Mouse (Mus musculus): ENCODE data around the gene Sh2d4b. TPM values are rescaled to one million over a fixed set of nuclear protein-coding genes. Genes with fewer than 3 reads are reported as not detected.

Gene Sh2d4b
- 1.5 and 1.8 TPM in 2 replicates for polyA plus RNA-seq (2014; fragmentation: Nextera tagmentation; extraction: Ambion mirVana)

DNA sequence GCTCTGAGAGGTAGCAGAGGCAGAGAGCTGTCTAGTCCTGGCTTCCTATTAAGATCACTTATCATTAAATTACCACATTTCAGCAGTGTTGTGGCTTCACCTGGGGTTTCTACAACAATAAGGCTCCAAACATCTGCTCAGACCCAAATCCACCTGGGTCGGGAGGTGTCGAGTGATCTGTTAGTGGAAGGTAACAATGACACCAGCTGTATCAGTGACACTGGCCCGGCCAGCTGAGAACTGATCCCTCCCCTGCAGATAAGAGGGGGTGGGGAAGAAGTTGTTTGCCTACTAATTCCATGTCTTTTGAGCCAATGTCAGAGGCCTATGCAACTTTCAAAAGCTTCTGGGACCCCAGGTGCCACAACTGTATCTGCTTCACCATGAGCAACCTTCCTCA, at the start of gene Sh2d4b:
Gene Sh2d4b, minus strand, starts transcription at position 71 of the 400 bp plus-strand sequence.
- Histone ChIP-seq H3K36me3 (ENCODE audit: control insufficient read depth, insufficient read depth, low read length) (no peaks in the 10 kb centered on the region), H3K9me3 (replicated peaks; ENCODE audit: control insufficient read depth, low read length) (no peaks in the 10 kb centered on the region), H3K9ac (ENCODE audit: low read length) (no peak within 1 kb of the TSS), H3K4me1 (ENCODE audit: control insufficient read depth, insufficient read depth, low read length) (no peaks in the 10 kb centered on the region), H3K27me3 (replicated peaks; ENCODE audit: control insufficient read depth, insufficient read depth, low read length) (no peaks in the 10 kb centered on the region), H3K4me3 (ENCODE audit: low read depth, low read length) (no peak within 1 kb of the TSS), H3K4me2 (ENCODE audit: low read length) (no peak within 1 kb of the TSS), H3K27ac (ENCODE audit: low read depth, low read length) (no peak within 1 kb of the TSS)
- no peak for DNase-seq (ENCODE audit: low spot score)
- no peak for ATAC-seq
- 79% methylated on average over 3 of the region's 3 CpGs for WGBS

DNA sequence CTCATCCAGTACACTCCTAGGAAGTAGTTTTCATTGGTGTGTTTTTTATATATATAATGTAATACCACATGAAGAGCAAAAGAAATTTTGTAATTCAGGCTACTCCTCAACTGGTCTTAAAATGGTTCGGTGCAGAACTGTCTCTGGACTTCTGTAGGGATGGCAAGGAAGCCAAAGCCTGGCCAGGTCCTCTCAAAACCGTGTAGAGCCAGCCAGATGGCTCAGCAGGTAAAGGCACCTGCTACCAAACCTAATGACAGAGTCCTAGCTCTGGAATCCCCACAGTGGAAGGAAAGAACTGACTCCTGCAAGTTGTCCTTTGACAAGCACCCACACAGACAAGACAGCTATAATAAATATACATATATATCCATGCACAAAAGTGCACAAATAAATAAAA, 49.4 kb upstream of the Sh2d4b start:
- Histone ChIP-seq H3K4me2 (ENCODE audit: low read length) (no peak overlapping the region), H3K9me3 (replicated peaks; ENCODE audit: control insufficient read depth, low read length) (no peaks in the 10 kb centered on the region), H3K36me3 (ENCODE audit: control insufficient read depth, insufficient read depth, low read length) (no peaks in the 10 kb centered on the region), H3K27ac (ENCODE audit: low read depth, low read length) (no peak overlapping the region), H3K4me1 (ENCODE audit: control insufficient read depth, insufficient read depth, low read length) (0 out of 2 replicates have a peak, but pooled peaks cover 2% of the 10 kb centered on the region), H3K27me3 (replicated peaks; ENCODE audit: control insufficient read depth, insufficient read depth, low read length) (no peaks in the 10 kb centered on the region), H3K4me3 (ENCODE audit: low read depth, low read length) (no peak overlapping the region), H3K9ac (ENCODE audit: low read length) (no peak overlapping the region)
- DNase-seq (ENCODE audit: low spot score): no peak
- no peak for ATAC-seq
- WGBS: 80% methylated on average over 2 of the region's 2 CpGs

DNA sequence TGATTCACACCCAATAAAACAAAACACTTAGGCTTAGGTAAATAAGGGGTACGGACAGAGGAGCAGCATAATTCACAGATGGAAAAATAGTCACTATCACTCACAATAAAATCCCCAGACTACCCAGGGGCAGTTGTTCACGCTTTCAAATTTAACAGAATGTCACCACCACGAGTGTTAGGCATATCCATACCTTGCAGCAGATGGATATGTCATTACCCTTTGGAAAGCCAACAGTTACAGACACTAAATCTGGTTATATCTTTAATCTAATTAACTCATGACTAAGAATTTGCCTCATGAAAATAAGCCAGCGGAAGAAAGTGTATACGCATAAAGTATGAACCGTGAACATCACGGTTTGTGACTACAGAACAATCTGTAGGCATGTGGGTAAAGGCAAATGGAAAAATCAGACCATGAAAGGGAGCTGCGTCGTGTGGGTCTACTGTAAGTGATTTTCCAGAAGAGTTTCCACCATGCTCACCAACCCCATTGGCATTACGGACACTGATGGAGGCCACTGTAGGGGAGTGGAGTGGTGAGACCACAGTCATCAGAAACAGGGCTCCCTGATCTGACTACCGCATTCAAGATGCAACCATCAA, 45.4 kb upstream of the Sh2d4b start:
- peak overlapping the region; percentile 55; the same call in 1 of the 2 replicates for H3K27ac ChIP-seq (ENCODE audit: low read depth, low read length)
- peak; percentile 78; the same call in 1 of the 2 replicates for ATAC-seq
- WGBS: 78% methylated on average over 11 of the region's 11 CpGs
- peaks cover 2% of the 10 kb centered on the region; the same call in 1 of the 2 replicates for H3K4me1 ChIP-seq (ENCODE audit: control insufficient read depth, insufficient read depth, low read length)
- H3K36me3 ChIP-seq (ENCODE audit: control insufficient read depth, insufficient read depth, low read length): 0 out of 2 replicates have a peak, but pooled peaks cover 3% of the 10 kb centered on the region
- H3K4me2 ChIP-seq (ENCODE audit: low read length): no peak overlapping the region
- H3K4me3 ChIP-seq (ENCODE audit: low read depth, low read length): no peak overlapping the region
- no peaks in the 10 kb centered on the region for H3K27me3 ChIP-seq (replicated peaks; ENCODE audit: control insufficient read depth, insufficient read depth, low read length)
- H3K9ac ChIP-seq (ENCODE audit: low read length): no peak overlapping the region
- no peaks in the 10 kb centered on the region for H3K9me3 ChIP-seq (replicated peaks; ENCODE audit: control insufficient read depth, low read length)
- DNase-seq (ENCODE audit: low spot score): peak; percentile 66

DNA sequence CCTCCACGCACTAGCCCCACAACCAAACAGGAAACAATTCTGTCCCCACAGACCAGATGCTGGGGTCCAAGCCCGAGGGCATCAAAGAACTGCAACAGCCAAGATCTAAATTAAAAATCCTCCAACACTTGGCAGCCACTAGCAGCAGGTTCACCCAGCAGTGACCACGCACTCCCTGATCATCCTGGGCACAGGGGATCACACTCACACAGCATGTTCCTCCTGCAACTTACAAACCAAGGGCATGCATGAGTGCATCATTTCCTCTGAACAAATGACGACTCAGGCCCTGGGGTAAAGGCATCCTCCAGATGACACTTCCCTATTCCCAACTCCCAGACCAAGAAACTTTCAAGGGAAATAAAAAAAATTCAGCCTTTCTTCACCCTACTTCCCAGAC, 44.0 kb upstream of the Sh2d4b start:
- WGBS: 70% methylated on average over 4 of the region's 4 CpGs
- ATAC-seq (no peak), DNase-seq (ENCODE audit: low spot score) (no peak)
- Histone ChIP-seq H3K9ac (ENCODE audit: low read length) (no peak overlapping the region), H3K27ac (ENCODE audit: low read depth, low read length) (no peak overlapping the region), H3K36me3 (ENCODE audit: control insufficient read depth, insufficient read depth, low read length) (0 out of 2 replicates have a peak, but pooled peaks cover 3% of the 10 kb centered on the region), H3K4me2 (ENCODE audit: low read length) (no peak overlapping the region), H3K27me3 (replicated peaks; ENCODE audit: control insufficient read depth, insufficient read depth, low read length) (no peaks in the 10 kb centered on the region), H3K4me3 (ENCODE audit: low read depth, low read length) (no peak overlapping the region), H3K9me3 (replicated peaks; ENCODE audit: control insufficient read depth, low read length) (no peaks in the 10 kb centered on the region), H3K4me1 (ENCODE audit: control insufficient read depth, insufficient read depth, low read length) (peaks cover 3% of the 10 kb centered on the region; the same call in 1 of the 2 replicates)

DNA sequence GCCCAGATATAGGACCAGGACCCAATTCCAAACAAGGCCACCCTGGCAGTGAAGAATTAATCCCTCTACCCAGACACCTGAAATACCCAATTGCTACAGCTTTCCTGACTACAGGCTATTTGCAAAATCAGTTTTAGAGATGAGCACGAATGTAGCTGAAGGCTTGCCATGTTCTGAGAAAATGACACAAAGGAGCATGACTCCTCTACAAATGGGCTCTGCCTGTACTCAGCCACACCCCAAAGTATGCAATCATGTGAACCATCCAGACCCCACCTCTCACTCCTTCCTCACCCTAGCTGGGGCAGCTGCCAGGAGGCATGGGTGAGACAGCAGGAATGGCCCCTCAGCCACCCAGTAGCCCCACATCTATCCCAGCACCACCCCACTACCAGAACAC, 42.4 kb upstream of the Sh2d4b start:
- Histone ChIP-seq H3K4me3 (ENCODE audit: low read depth, low read length) (no peak overlapping the region), H3K9ac (ENCODE audit: low read length) (no peak overlapping the region), H3K36me3 (ENCODE audit: control insufficient read depth, insufficient read depth, low read length) (0 out of 2 replicates have a peak, but pooled peaks cover 3% of the 10 kb centered on the region), H3K27me3 (replicated peaks; ENCODE audit: control insufficient read depth, insufficient read depth, low read length) (no peaks in the 10 kb centered on the region), H3K4me1 (ENCODE audit: control insufficient read depth, insufficient read depth, low read length) (peaks cover 16% of the 10 kb centered on the region), H3K4me2 (ENCODE audit: low read length) (no peak overlapping the region), H3K27ac (ENCODE audit: low read depth, low read length) (no peak overlapping the region), H3K9me3 (replicated peaks; ENCODE audit: control insufficient read depth, low read length) (no peaks in the 10 kb centered on the region)
- DNase-seq (ENCODE audit: low spot score) (no peak), ATAC-seq (no peak)
- 89% methylated on average over 1 of the region's 1 CpGs for WGBS

DNA sequence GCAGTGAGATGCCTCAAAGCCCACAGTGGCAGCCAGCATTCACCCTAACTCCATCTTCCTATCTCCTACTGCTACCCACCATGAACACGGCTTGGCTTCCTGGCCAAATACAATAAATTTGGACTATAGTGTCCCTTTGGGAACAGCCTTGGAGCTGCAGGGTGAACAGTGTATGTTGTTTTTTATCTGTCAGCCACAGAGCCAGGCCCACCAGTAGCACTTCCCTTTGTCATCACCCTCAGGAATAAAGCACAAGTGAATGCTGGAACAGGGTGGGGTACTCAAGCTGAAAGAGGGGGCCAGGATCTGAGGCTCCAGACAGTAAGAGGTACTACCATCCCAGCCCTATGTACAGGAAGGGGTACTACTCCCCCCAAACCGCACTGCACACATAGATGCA, 42.0 kb upstream of the Sh2d4b start:
- ATAC-seq: no peak

DNA sequence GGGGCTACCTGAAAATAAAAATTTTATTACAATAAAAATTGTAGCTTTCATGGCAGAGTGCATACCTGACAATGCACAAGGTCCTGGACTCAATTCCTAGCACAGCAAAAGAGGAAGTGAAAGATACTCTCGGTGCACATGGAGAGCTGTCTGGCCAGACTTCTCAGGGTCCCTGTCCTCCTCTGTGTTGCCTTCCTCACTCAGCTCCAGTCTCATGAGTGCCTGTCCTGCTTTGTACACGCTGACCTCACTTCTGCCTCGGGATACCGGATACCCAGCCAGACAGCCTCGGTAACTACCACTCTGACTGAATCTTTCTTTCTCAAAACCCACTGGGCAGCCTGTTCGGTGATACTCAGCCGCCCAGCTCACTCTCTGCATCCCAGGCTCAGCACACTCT, 40.3 kb upstream of the Sh2d4b start:
- Histone ChIP-seq H3K27me3 (replicated peaks; ENCODE audit: control insufficient read depth, insufficient read depth, low read length) (no peaks in the 10 kb centered on the region), H3K36me3 (ENCODE audit: control insufficient read depth, insufficient read depth, low read length) (0 out of 2 replicates have a peak, but pooled peaks cover 3% of the 10 kb centered on the region), H3K4me1 (ENCODE audit: control insufficient read depth, insufficient read depth, low read length) (peaks cover 20% of the 10 kb centered on the region), H3K4me2 (ENCODE audit: low read length) (no peak overlapping the region), H3K9me3 (replicated peaks; ENCODE audit: control insufficient read depth, low read length) (no peaks in the 10 kb centered on the region), H3K4me3 (ENCODE audit: low read depth, low read length) (no peak overlapping the region), H3K9ac (ENCODE audit: low read length) (no peak overlapping the region), H3K27ac (ENCODE audit: low read depth, low read length) (no peak overlapping the region)
- ATAC-seq: no peak
- 88% methylated on average over 7 of the region's 7 CpGs for WGBS
- DNase-seq (ENCODE audit: low spot score): no peak

More for the DNA sequence above, 42.0 kb upstream of the Sh2d4b start:
- Histone ChIP-seq H3K4me1 (ENCODE audit: control insufficient read depth, insufficient read depth, low read length) (peaks cover 18% of the 10 kb centered on the region), H3K27me3 (replicated peaks; ENCODE audit: control insufficient read depth, insufficient read depth, low read length) (no peaks in the 10 kb centered on the region), H3K9me3 (replicated peaks; ENCODE audit: control insufficient read depth, low read length) (no peaks in the 10 kb centered on the region), H3K36me3 (ENCODE audit: control insufficient read depth, insufficient read depth, low read length) (0 out of 2 replicates have a peak, but pooled peaks cover 3% of the 10 kb centered on the region), H3K9ac (ENCODE audit: low read length) (no peak overlapping the region), H3K4me2 (ENCODE audit: low read length) (no peak overlapping the region), H3K27ac (ENCODE audit: low read depth, low read length) (no peak overlapping the region), H3K4me3 (ENCODE audit: low read depth, low read length) (no peak overlapping the region)
- WGBS: 86% methylated on average over 2 of the region's 2 CpGs
- DNase-seq (ENCODE audit: low spot score): no peak

DNA sequence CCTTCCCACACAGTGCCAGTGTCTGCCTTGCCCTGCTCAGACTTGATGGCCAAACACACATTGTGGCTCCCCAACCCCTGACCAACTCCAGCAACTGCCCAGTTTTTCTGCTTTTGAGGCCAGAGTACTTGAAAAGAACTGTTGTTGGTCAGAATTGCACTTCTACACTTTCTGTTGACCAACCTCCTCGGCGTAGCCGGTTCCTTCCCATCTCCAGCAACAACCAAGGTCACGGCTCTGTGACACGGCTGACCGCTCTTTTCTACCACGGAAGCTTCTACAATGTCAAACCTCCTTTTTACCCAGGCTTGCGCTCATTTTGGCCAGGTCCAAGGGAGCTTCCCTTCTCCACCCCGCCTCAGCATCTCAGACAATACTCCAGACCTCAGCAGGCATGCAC, 39.2 kb upstream of the Sh2d4b start:
- WGBS: 96% methylated on average over 9 of the region's 9 CpGs
- Histone ChIP-seq H3K4me1 (ENCODE audit: control insufficient read depth, insufficient read depth, low read length) (peaks cover 20% of the 10 kb centered on the region), H3K9me3 (replicated peaks; ENCODE audit: control insufficient read depth, low read length) (no peaks in the 10 kb centered on the region), H3K4me3 (ENCODE audit: low read depth, low read length) (no peak overlapping the region), H3K4me2 (ENCODE audit: low read length) (no peak overlapping the region), H3K27ac (ENCODE audit: low read depth, low read length) (no peak overlapping the region), H3K36me3 (ENCODE audit: control insufficient read depth, insufficient read depth, low read length) (0 out of 2 replicates have a peak, but pooled peaks cover 3% of the 10 kb centered on the region), H3K9ac (ENCODE audit: low read length) (no peak overlapping the region), H3K27me3 (replicated peaks; ENCODE audit: control insufficient read depth, insufficient read depth, low read length) (no peaks in the 10 kb centered on the region)
- ATAC-seq (no peak), DNase-seq (ENCODE audit: low spot score) (no peak)

DNA sequence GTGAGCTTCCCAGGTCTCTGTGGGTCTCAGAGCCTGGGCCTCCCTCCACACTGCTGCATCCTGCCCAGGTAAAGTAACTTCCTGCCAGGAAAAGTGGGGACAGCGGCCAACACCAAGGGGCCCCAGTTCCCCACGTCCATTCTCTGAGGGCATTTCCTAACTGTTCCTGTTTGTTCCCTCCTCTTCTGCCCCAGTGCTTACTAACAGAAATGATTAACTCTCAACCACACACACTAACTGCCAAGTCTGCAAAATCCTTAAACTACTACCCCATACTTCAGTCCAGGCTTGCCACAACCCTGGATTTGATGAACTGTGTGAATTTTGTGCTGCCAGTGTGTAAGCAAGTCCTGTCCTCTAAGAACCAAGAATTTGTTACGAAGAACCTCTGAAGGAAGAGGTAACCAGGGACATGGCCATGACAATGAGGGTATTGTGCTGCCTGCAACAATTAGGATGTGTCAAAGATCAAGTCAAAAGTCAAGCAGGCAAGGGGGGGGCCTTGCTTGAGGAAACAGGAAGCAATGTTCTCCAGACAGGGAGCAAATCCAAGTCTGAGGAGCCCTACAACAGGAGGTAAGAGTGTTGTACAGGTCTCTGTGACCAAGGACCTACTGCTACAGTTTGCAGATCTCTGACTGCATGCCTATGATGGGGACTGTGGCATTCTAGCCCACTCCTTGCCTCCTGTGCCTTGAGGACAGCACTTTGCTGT, 38.2 kb upstream of the Sh2d4b start:
- peaks cover 20% of the 10 kb centered on the region for H3K4me1 ChIP-seq (ENCODE audit: control insufficient read depth, insufficient read depth, low read length)
- H3K9ac ChIP-seq (ENCODE audit: low read length): no peak overlapping the region
- 42% methylated on average over 3 of the region's 3 CpGs for WGBS
- H3K9me3 ChIP-seq (replicated peaks; ENCODE audit: control insufficient read depth, low read length): no peaks in the 10 kb centered on the region
- no peak overlapping the region for H3K4me2 ChIP-seq (ENCODE audit: low read length)
- H3K27ac ChIP-seq (ENCODE audit: low read depth, low read length): no peak overlapping the region
- ATAC-seq (no peak), DNase-seq (ENCODE audit: low spot score) (no peak)
- no peaks in the 10 kb centered on the region for H3K36me3 ChIP-seq (ENCODE audit: control insufficient read depth, insufficient read depth, low read length)
- H3K4me3 ChIP-seq (ENCODE audit: low read depth, low read length): no peak overlapping the region
- no peaks in the 10 kb centered on the region for H3K27me3 ChIP-seq (replicated peaks; ENCODE audit: control insufficient read depth, insufficient read depth, low read length)

Measured in forebrain, embryonic 14.5 days (tissue).